Mouse (Mus musculus): Measurements from ENCODE around the gene E430018J23Rik. TPM values are rescaled to one million over a fixed set of nuclear protein-coding genes. Genes with fewer than 3 reads are reported as not detected.
"Not testable (repeated sequence)": the region's sequence is repeated elsewhere in the genome, so short reads cannot be mapped to it uniquely, and the experiment has no call there.

E430018J23Rik gene
- polyA plus RNA-seq, 1 experiment from 2014 or later: 3.9 TPM

DNA sequence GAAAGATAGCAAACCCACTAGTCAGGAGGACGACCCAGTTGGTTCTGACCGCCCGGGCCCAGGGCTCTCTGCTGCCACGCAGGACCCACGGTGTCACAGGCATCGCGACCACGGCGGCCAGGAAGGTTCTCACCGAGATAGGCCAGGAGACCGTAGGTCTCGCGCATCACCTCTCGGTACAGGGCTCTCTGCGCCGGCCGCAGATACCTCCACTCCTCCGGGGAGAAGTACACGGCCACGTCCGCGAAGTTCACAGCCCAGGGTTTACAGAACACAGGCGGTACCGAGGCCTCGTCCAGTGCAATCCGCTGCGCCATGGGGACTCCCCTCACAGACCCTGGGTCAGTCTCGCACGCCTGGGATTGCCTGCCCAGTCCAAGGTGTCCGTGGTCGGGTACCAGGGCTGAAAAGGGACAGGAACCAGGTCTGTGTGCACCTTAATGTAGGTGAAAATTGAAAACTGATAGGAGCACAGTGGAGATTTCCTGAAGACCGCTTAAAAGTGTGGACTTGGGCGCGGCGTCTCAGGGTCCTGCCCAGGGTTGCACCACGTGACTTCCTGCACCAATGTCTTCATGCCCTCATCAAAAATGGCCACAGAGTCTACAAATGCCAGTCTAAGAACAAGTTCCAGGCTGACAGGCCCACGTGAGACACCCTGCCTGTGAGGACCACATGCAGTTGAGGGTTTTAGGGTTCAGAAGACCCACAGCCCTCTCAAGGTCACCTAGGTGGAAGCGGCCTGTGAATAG lies 6.6 kb downstream of the E430018J23Rik start, which contains the start of gene 9130019O22Rik:
Gene 9130019O22Rik, minus strand, starts transcription at position 526 of the 752 bp plus-strand sequence.
- DNase-seq (ENCODE audit: low spot score) (peak; percentile 86), ATAC-seq (ENCODE audit: low FRiP score, low TSS enrichment) (peak; percentile 87)
- Histone ChIP-seq H3K4me2 (replicated peaks; ENCODE audit: low read depth) (peak within 1 kb of the TSS; percentile 69), H3K27me3 (ENCODE audit: control insufficient read depth, insufficient read depth, low read length) (no peaks in the 10 kb centered on the region), H3K4me3 (ENCODE audit: low read depth, low read length) (peak within 1 kb of the TSS; percentile 57), H3K4me1 (replicated peaks; ENCODE audit: control insufficient read depth, insufficient read depth) (no peaks in the 10 kb centered on the region), H3K27ac (replicated peaks) (0 out of 2 replicates have a peak within 1 kb of the TSS, but pooled peaks have one; percentile 58), H3K36me3 (ENCODE audit: control insufficient read depth, insufficient read depth, low read length) (peaks cover 2% of the 10 kb centered on the region; the same call in 1 of the 2 replicates), H3K9ac (ENCODE audit: low read length) (peak within 1 kb of the TSS; percentile 75), H3K9me3 (ENCODE audit: control insufficient read depth, low read length) (no peaks in the 10 kb centered on the region)
- TF ChIP-seq EP300 (optimal IDR thresholded peaks at IDR 0.05): no peak
- TF ChIP-seq CTCF (IDR thresholded peaks at IDR 0.05; ENCODE audit: low read depth): no peak
- 10% methylated on average over 32 of the region's 38 CpGs for WGBS

DNA sequence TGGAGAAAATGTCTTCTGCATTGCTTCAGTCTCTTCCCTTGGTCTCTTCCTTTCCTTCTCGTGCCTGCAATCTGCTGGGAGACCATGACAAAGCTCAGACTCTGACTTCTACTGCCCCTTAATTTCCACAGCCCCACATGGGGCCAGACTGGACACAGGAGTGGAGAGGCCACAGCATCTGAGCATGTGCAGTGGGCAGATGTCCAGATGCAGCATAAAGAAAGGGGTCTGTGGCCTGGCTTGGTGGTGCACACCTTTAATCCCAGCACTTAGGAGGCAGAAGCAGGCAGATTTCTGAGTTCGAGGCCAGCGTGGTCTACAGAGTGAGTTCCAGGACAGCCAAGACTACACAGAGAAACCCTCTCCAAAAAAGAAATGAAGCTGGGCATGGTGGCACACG lies 7.9 kb downstream of the E430018J23Rik start:
- not testable (repeated sequence) for DNase-seq (ENCODE audit: low spot score); H3K36me3 ChIP-seq (ENCODE audit: control insufficient read depth, insufficient read depth, low read length); ATAC-seq (ENCODE audit: low FRiP score, low TSS enrichment); H3K4me3 ChIP-seq (ENCODE audit: low read depth, low read length); H3K27me3 ChIP-seq (ENCODE audit: control insufficient read depth, insufficient read depth, low read length); H3K4me1 ChIP-seq (replicated peaks; ENCODE audit: control insufficient read depth, insufficient read depth); H3K9me3 ChIP-seq (ENCODE audit: control insufficient read depth, low read length); H3K27ac ChIP-seq (replicated peaks); H3K4me2 ChIP-seq (replicated peaks; ENCODE audit: low read depth); H3K9ac ChIP-seq (ENCODE audit: low read length)
- 93% methylated on average over 4 of the region's 4 CpGs for WGBS

DNA sequence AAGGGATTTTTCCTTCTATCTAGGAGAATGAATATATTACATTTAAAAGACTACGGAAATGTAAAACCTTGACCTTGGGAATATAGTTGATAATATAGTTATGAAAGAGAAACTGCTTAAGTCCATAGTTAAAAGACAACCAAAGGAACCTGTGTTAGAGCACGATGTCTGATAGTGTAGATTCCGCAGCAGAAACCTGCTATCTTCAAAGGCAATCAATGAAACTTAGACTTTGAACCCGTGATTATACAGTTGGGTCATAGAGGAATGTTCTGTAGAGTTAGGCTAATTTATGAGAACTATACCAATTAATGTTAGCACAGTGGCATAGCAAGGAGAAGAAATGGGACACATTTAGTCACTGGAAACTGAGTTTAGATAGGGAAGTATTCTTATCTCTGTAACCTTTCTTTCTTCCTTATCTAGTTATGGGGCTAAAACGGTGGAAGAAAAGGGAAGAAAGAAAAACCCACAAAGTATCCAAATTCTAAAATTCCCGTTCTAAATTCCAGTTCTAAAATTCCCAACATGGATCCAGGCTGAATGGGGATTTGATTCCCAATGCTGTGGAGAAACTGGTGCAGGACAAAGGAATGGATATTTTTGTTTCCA lies 15.0 kb downstream of the E430018J23Rik start:
- TF ChIP-seq EP300 (optimal IDR thresholded peaks at IDR 0.05): no peak
- no peak overlapping the region for H3K4me3 ChIP-seq (ENCODE audit: low read depth, low read length)
- ATAC-seq (ENCODE audit: low FRiP score, low TSS enrichment): no peak

DNA sequence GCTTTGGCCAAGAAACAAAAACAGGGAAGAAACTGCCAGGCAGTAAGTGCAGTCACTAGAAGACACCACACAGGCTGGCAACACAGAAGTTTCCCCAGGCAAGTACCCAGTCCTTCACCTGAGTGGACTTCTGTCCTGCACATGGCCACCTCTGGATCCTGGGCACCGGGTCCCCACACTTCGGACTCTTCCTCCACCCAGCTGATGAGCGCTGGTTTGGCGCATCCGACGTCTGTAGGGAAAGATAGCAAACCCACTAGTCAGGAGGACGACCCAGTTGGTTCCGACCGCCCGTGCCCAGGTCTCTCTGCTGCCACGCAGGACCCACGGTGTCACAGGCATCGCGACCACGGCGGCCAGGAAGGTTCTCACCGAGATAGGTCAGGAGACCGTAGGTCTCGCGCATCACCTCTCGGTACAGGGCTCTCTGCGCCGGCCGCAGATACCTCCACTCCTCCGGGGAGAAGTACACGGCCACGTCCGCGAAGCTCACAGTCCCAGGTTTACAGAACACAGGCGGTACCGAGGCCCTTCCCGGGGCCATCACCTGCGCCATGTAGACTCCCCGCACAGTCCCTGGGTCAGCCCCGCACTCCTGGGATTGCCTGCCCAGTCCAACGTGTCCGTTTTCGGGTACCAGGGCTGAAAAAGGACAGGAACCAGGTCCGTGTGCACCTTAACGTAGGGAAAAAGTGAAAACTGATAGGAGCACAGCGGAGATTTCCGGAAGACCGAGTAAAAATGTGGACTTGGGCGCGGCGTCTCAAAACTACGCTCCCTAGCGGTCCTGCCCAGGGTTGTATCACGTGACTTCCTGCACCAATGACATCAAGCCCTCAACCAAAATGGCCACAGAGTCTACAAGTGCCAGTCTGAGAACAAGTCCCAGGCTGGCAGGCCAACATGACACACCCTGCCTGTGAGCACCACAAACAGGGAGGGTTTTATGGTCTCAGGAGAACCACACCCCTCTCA lies 17.9 kb downstream of the E430018J23Rik start, which contains the start of gene Zfp747:
Gene Zfp747, minus strand, starts transcription at position 780 of the 975 bp plus-strand sequence.
- H3K27me3 ChIP-seq (ENCODE audit: control insufficient read depth, insufficient read depth, low read length); H3K36me3 ChIP-seq (ENCODE audit: control insufficient read depth, insufficient read depth, low read length); H3K4me1 ChIP-seq (replicated peaks; ENCODE audit: control insufficient read depth, insufficient read depth); H3K9me3 ChIP-seq (ENCODE audit: control insufficient read depth, low read length): not testable (repeated sequence)
- TF ChIP-seq CTCF (IDR thresholded peaks at IDR 0.05; ENCODE audit: low read depth): peak; percentile 80
- Histone ChIP-seq H3K9ac (ENCODE audit: low read length) (peak within 1 kb of the TSS; percentile 77), H3K4me2 (replicated peaks; ENCODE audit: low read depth) (peak within 1 kb of the TSS; percentile 74), H3K4me3 (ENCODE audit: low read depth, low read length) (peak within 1 kb of the TSS; percentile 67), H3K27ac (replicated peaks) (peak within 1 kb of the TSS; percentile 82; the same call in 1 of the 2 replicates)
- DNase-seq (ENCODE audit: low spot score) (peak; percentile 95), ATAC-seq (ENCODE audit: low FRiP score, low TSS enrichment) (peak; percentile 97)
- WGBS: 1% methylated on average over 45 of the region's 49 CpGs

More for the DNA sequence above, 15.0 kb downstream of the E430018J23Rik start:
- no peak for DNase-seq (ENCODE audit: low spot score)
- WGBS: 54% methylated on average over 6 of the region's 6 CpGs
- H3K4me2 ChIP-seq (replicated peaks; ENCODE audit: low read depth): no peak overlapping the region
- no peak overlapping the region for H3K9ac ChIP-seq (ENCODE audit: low read length)
- H3K9me3 ChIP-seq (ENCODE audit: control insufficient read depth, low read length): no peaks in the 10 kb centered on the region
- no peaks in the 10 kb centered on the region for H3K36me3 ChIP-seq (ENCODE audit: control insufficient read depth, insufficient read depth, low read length)
- H3K27ac ChIP-seq (replicated peaks): no peak overlapping the region
- H3K27me3 ChIP-seq (ENCODE audit: control insufficient read depth, insufficient read depth, low read length): no peaks in the 10 kb centered on the region
- no peaks in the 10 kb centered on the region for H3K4me1 ChIP-seq (replicated peaks; ENCODE audit: control insufficient read depth, insufficient read depth)

DNA sequence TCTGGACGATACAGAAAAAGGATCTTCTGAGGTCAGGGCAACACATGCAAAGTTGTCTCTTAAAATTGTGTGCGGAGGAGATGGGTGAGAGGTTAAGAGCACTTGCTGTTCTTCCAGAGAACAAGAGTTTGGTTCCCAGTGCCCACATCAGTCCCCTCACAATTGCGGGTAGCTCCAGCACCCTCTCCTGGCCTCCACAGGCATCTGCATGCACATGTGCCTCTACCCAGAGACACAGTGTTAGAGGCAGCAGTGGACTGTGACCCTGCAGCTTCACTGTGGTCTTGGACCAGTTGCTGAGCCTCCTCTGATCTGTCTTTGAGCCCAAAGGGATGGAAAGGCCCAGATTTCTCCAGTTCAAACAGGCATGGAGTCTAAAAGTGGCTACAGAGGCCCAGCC lies 21.6 kb downstream of the E430018J23Rik start:
- 79% methylated on average over 3 of the region's 3 CpGs for WGBS
- not testable (repeated sequence) for H3K27ac ChIP-seq (replicated peaks); ATAC-seq (ENCODE audit: low FRiP score, low TSS enrichment); H3K9me3 ChIP-seq (ENCODE audit: control insufficient read depth, low read length); H3K27me3 ChIP-seq (ENCODE audit: control insufficient read depth, insufficient read depth, low read length); H3K4me3 ChIP-seq (ENCODE audit: low read depth, low read length); H3K36me3 ChIP-seq (ENCODE audit: control insufficient read depth, insufficient read depth, low read length); H3K9ac ChIP-seq (ENCODE audit: low read length); H3K4me1 ChIP-seq (replicated peaks; ENCODE audit: control insufficient read depth, insufficient read depth); H3K4me2 ChIP-seq (replicated peaks; ENCODE audit: low read depth); DNase-seq (ENCODE audit: low spot score)
- peak; percentile 34 for TF ChIP-seq CTCF (IDR thresholded peaks at IDR 0.05; ENCODE audit: low read depth)
